Mouse (Mus musculus): ENCODE data around the gene 4933428G20Rik.

DNA sequence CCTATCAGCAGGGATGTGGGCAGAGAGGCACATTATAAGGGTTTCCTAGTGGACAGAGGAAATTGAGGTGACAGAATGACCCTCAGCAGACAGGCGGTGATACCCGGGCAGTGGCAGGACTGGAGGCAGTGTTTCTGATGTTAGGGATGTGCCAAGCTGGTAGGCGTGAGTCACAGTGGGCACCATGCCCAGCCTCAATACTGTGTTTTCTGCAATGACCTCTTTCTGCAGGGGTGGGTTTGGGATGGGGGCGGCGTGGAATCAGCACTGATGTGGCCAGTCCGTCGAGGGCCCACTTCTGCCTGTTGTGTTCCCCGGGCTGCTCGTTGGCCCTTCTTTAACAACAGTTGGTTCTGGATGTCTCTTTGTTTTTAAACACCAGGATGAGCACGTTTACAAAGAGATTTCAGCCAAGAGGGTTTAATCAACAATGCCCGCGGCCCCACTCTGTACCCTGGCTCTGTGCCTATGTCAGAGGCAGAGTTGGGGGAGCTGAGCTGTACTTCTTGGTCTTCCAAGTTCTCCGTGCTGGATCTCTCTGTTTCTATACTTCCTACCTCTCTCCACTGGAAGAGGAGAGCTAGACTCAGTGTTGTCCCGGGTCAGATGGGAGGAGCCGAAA, 59.0 kb downstream of the 4933428G20Rik start:
- TF ChIP-seq GATA1 (IDR thresholded peaks at IDR 0.05; ENCODE audit: borderline replicate concordance, low read length) (no peak), FLI1 (IDR thresholded peaks at IDR 0.05; ENCODE audit: low read length) (no peak)
